Mouse (Mus musculus): Measurements from ENCODE around the gene Tusc1. TPM values are rescaled to one million over a fixed set of nuclear protein-coding genes. Genes with fewer than 3 reads are reported as not detected.

The Tusc1 gene
- total RNA-seq (2023): 16.2 and 24.9 TPM in 2 replicates

GRCm38 (mm10) chr4:93335118-93336003 is at the start of gene Tusc1:
TSS of gene Tusc1 (minus strand) at chr4:93335511.

Measured in neutrophil, adult 65 days (primary cell).